Mouse (Mus musculus): Measurements from ENCODE around the gene Rnf187. TPM values are rescaled to one million over a fixed set of nuclear protein-coding genes. Genes with fewer than 3 reads are reported as not detected.
"Not testable (repeated sequence)": the region's sequence is repeated elsewhere in the genome, so short reads cannot be mapped to it uniquely, and the experiment has no call there.

Rnf187 gene
- polyA plus RNA-seq, 1 experiment from 2014 or later, result 258 TPM

GRCm38 (mm10) chr11:58954420-58955142 lies 15.9 kb upstream of the Rnf187 start, which contains the start of the genes Hist3h2a and Trim17:
Gene Hist3h2a (plus strand): TSS chr11:58954685.
Gene Trim17 (plus strand): TSS chr11:58954685.
- peak within 1 kb of the TSS; percentile 94 for H3K4me2 ChIP-seq (ENCODE audit: low read length)
- H3K4me1 ChIP-seq (replicated peaks; ENCODE audit: control insufficient read depth, insufficient read depth, low read length), result peaks cover 26% of the 10 kb centered on the region
- peak within 1 kb of the TSS; percentile 95 for H3K9ac ChIP-seq (ENCODE audit: low read length)
- H3K27me3 ChIP-seq (replicated peaks; ENCODE audit: control insufficient read depth, insufficient read depth, low read length), result no peaks in the 10 kb centered on the region
- ATAC-seq (replicated peaks; ENCODE audit: low FRiP score, low TSS enrichment, low read depth), result peak; percentile 91
- peaks cover 19% of the 10 kb centered on the region for H3K36me3 ChIP-seq (ENCODE audit: control insufficient read depth, insufficient read depth, low read length)
- peak; percentile 94 for DNase-seq (ENCODE audit: low spot score)
- WGBS, result under 1% methylated on average over 49 of the region's 49 CpGs
- H3K4me3 ChIP-seq (ENCODE audit: low read depth, low read length), result peak within 1 kb of the TSS; percentile 80
- H3K27ac ChIP-seq (ENCODE audit: low read depth), result peak within 1 kb of the TSS; percentile 100
- H3K9me3 ChIP-seq (ENCODE audit: control insufficient read depth, low read length), result no peaks in the 10 kb centered on the region

GRCm38 (mm10) chr11:58954170-58954419 lies 15.4 kb upstream of the Rnf187 start:
- WGBS, result under 1% methylated on average over 17 of the region's 17 CpGs
- Histone ChIP-seq H3K27ac (ENCODE audit: low read depth) (peak overlapping the region; percentile 94), H3K9ac (ENCODE audit: low read length) (peak overlapping the region; percentile 72), H3K4me3 (ENCODE audit: low read depth, low read length) (peak overlapping the region; percentile 80), H3K4me2 (ENCODE audit: low read length) (peak overlapping the region; percentile 94), H3K36me3 (ENCODE audit: control insufficient read depth, insufficient read depth, low read length) (peaks cover 19% of the 10 kb centered on the region), H3K4me1 (replicated peaks; ENCODE audit: control insufficient read depth, insufficient read depth, low read length) (peaks cover 22% of the 10 kb centered on the region)
- peak; percentile 89 for DNase-seq (ENCODE audit: low spot score)
- not testable (repeated sequence) for H3K9me3 ChIP-seq (ENCODE audit: control insufficient read depth, low read length); H3K27me3 ChIP-seq (replicated peaks; ENCODE audit: control insufficient read depth, insufficient read depth, low read length)
- ATAC-seq (replicated peaks; ENCODE audit: low FRiP score, low TSS enrichment, low read depth), result peak; percentile 40; the same call in 1 of the 2 replicates

- Histone ChIP-seq H3K9ac (ENCODE audit: low read length) (peak overlapping the region; percentile 72), H3K4me3 (ENCODE audit: low read depth, low read length) (peak overlapping the region; percentile 80), H3K9me3 (ENCODE audit: control insufficient read depth, low read length) (no peaks in the 10 kb centered on the region), H3K27ac (ENCODE audit: low read depth) (peak overlapping the region; percentile 94), H3K4me2 (ENCODE audit: low read length) (peak overlapping the region; percentile 94), H3K4me1 (replicated peaks; ENCODE audit: control insufficient read depth, insufficient read depth, low read length) (peaks cover 22% of the 10 kb centered on the region), H3K36me3 (ENCODE audit: control insufficient read depth, insufficient read depth, low read length) (peaks cover 19% of the 10 kb centered on the region), H3K27me3 (replicated peaks; ENCODE audit: control insufficient read depth, insufficient read depth, low read length) (no peaks in the 10 kb centered on the region)
- peak; percentile 1; the same call in 1 of the 2 replicates for ATAC-seq (replicated peaks; ENCODE audit: low FRiP score, low TSS enrichment, low read depth)
- 1% methylated on average over 33 of the region's 33 CpGs for WGBS
- peak; percentile 80 for DNase-seq (ENCODE audit: low spot score)
Measured at GRCm38 (mm10) chr11:58953351-58954169, 14.8 kb upstream of the Rnf187 start.

GRCm38 (mm10) chr11:58951210-58951609 lies 12.5 kb upstream of the Rnf187 start:
- H3K4me2 ChIP-seq (ENCODE audit: low read length), result no peak overlapping the region
- 0 out of 2 replicates have a peak, but pooled peaks cover under 1% of the 10 kb centered on the region for H3K36me3 ChIP-seq (ENCODE audit: control insufficient read depth, insufficient read depth, low read length)
- H3K4me1 ChIP-seq (replicated peaks; ENCODE audit: control insufficient read depth, insufficient read depth, low read length), result peaks cover 17% of the 10 kb centered on the region
- no peaks in the 10 kb centered on the region for H3K27me3 ChIP-seq (replicated peaks; ENCODE audit: control insufficient read depth, insufficient read depth, low read length)
- no peak overlapping the region for H3K27ac ChIP-seq (ENCODE audit: low read depth)
- DNase-seq (ENCODE audit: low spot score) (peak; percentile 48), ATAC-seq (replicated peaks; ENCODE audit: low FRiP score, low TSS enrichment, low read depth) (no peak)
- no peak overlapping the region for H3K4me3 ChIP-seq (ENCODE audit: low read depth, low read length)
- H3K9me3 ChIP-seq (ENCODE audit: control insufficient read depth, low read length), result no peaks in the 10 kb centered on the region
- 76% methylated on average over 5 of the region's 5 CpGs for WGBS
- H3K9ac ChIP-seq (ENCODE audit: low read length), result no peak overlapping the region

GRCm38 (mm10) chr11:58949480-58950431 lies 11.0 kb upstream of the Rnf187 start:
- peak overlapping the region; percentile 48 for H3K4me3 ChIP-seq (ENCODE audit: low read depth, low read length)
- H3K4me1 ChIP-seq (replicated peaks; ENCODE audit: control insufficient read depth, insufficient read depth, low read length), result peaks cover 14% of the 10 kb centered on the region
- H3K27ac ChIP-seq (ENCODE audit: low read depth), result peak overlapping the region; percentile 93
- no peaks in the 10 kb centered on the region for H3K36me3 ChIP-seq (ENCODE audit: control insufficient read depth, insufficient read depth, low read length)
- DNase-seq (ENCODE audit: low spot score), result peak; percentile 71
- WGBS, result 8% methylated on average over 20 of the region's 20 CpGs
- H3K4me2 ChIP-seq (ENCODE audit: low read length), result peak overlapping the region; percentile 80
- no peaks in the 10 kb centered on the region for H3K9me3 ChIP-seq (ENCODE audit: control insufficient read depth, low read length)
- H3K27me3 ChIP-seq (replicated peaks; ENCODE audit: control insufficient read depth, insufficient read depth, low read length), result no peaks in the 10 kb centered on the region
- peak; percentile 13; the same call in 1 of the 2 replicates for ATAC-seq (replicated peaks; ENCODE audit: low FRiP score, low TSS enrichment, low read depth)
- H3K9ac ChIP-seq (ENCODE audit: low read length), result peak overlapping the region; percentile 61

GRCm38 (mm10) chr11:58948542-58949479 lies 10.1 kb upstream of the Rnf187 start, which contains the start of gene Hist3h2ba:
Gene Hist3h2ba (plus strand): TSS chr11:58948920.
- peak; percentile 90 for ATAC-seq (replicated peaks; ENCODE audit: low FRiP score, low TSS enrichment, low read depth)
- WGBS, result under 1% methylated on average over 47 of the region's 48 CpGs
- Histone ChIP-seq H3K9ac (ENCODE audit: low read length) (peak within 1 kb of the TSS; percentile 61), H3K9me3 (ENCODE audit: control insufficient read depth, low read length) (no peaks in the 10 kb centered on the region), H3K4me2 (ENCODE audit: low read length) (peak within 1 kb of the TSS; percentile 80), H3K4me3 (ENCODE audit: low read depth, low read length) (peak within 1 kb of the TSS; percentile 48), H3K4me1 (replicated peaks; ENCODE audit: control insufficient read depth, insufficient read depth, low read length) (peaks cover 14% of the 10 kb centered on the region), H3K36me3 (ENCODE audit: control insufficient read depth, insufficient read depth, low read length) (no peaks in the 10 kb centered on the region), H3K27ac (ENCODE audit: low read depth) (peak within 1 kb of the TSS; percentile 93), H3K27me3 (replicated peaks; ENCODE audit: control insufficient read depth, insufficient read depth, low read length) (no peaks in the 10 kb centered on the region)
- DNase-seq (ENCODE audit: low spot score), result peak; percentile 88

- DNase-seq (ENCODE audit: low spot score), result no peak
- WGBS, result 14% methylated on average over 23 of the region's 23 CpGs
Measured at GRCm38 (mm10) chr11:58947798-58948528, 9.2 kb upstream of the Rnf187 start.

More at GRCm38 (mm10) chr11:58947798-58948528, 9.2 kb upstream of the Rnf187 start:
- Histone ChIP-seq H3K9ac (ENCODE audit: low read length) (peak overlapping the region; percentile 45), H3K27ac (ENCODE audit: low read depth) (peak overlapping the region; percentile 93), H3K4me1 (replicated peaks; ENCODE audit: control insufficient read depth, insufficient read depth, low read length) (peaks cover 9% of the 10 kb centered on the region), H3K4me3 (ENCODE audit: low read depth, low read length) (peak overlapping the region; percentile 48), H3K27me3 (replicated peaks; ENCODE audit: control insufficient read depth, insufficient read depth, low read length) (no peaks in the 10 kb centered on the region), H3K36me3 (ENCODE audit: control insufficient read depth, insufficient read depth, low read length) (no peaks in the 10 kb centered on the region), H3K4me2 (ENCODE audit: low read length) (peak overlapping the region; percentile 80), H3K9me3 (ENCODE audit: control insufficient read depth, low read length) (no peaks in the 10 kb centered on the region)
- peak; percentile 57 for ATAC-seq (replicated peaks; ENCODE audit: low FRiP score, low TSS enrichment, low read depth)

Measured in intestine, embryonic 14.5 days (tissue).